Mouse (Mus musculus): ENCODE data around the gene Ogdh. TPM values are rescaled to one million over a fixed set of nuclear protein-coding genes. Genes with fewer than 3 reads are reported as not detected.

Gene Ogdh
- total and polyA plus RNA-seq, 3 experiments, result 91.8 to 118 (median 94.9) TPM

DNA sequence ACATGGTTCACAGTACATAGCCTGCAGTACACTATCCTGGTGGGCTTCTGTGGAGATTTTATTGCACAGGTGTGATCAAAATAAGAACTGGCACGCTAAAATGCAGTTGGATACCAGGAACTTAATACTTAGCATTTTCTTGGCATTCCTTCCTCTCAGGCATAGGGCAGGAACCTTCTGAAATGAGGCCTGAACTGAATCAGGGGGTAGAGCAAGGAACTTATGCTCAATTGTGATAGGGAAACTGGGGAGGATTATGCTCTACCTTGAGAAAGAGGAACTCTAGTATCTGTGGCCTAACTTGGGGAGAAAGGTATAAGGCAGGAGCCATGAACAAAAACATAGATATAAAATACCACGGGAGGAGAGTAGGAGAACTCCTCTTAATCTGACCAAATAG is 27.9 kb downstream of the Ogdh start (continued):
- no peak for TF ChIP-seq NRF1 (IDR thresholded peaks at IDR 0.05; ENCODE audit: insufficient read depth, low read depth, low read length, poor library complexity, severe bottlenecking)
- no peak for TF ChIP-seq POLR2AphosphoS2 (IDR thresholded peaks at IDR 0.05; ENCODE audit: low read length)
- TF ChIP-seq MYB (IDR thresholded peaks at IDR 0.05; ENCODE audit: low read depth, low read length), result no peak
- TF ChIP-seq MAX (IDR thresholded peaks at IDR 0.05; ENCODE audit: low read length), result no peak
- TF ChIP-seq CHD1 (IDR thresholded peaks at IDR 0.05; ENCODE audit: low read depth, low read length), result no peak
- TF ChIP-seq MAZ (IDR thresholded peaks at IDR 0.05; ENCODE audit: low read depth, low read length), result no peak

DNA sequence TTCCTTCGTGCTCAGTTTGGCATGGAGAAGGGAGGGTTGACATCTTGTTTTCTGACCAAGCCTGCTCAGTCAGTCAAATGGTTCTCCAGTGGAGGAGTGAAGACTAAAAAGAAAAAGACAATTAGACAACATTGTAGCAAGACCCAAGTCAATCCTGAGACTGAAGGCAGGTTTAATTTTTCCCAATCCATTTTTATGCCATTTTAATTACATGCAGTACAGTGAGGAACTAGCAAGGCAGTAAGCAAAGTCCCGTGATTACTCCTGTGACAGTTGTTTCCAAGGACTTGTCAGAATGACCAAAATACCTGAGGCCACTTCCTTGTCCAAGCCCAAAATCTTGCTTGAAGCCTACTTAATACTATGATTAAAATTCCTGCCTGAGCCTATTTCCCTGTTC is 30.7 kb downstream of the Ogdh start:
- no peak overlapping the region for H3K9ac ChIP-seq (ENCODE audit: control insufficient read depth, low read depth, low read length, poor library complexity, severe bottlenecking)
- TF ChIP-seq USF2 (IDR thresholded peaks at IDR 0.05; ENCODE audit: borderline replicate concordance in 1 of 2, insufficient read depth in 1 of 2, low read depth in 1 of 2, low read length in 2 of 2) (no peak), GATA1 (IDR thresholded peaks at IDR 0.05; ENCODE audit: low read depth, low read length) (no peak), NELFE (IDR thresholded peaks at IDR 0.05; ENCODE audit: low read depth, low read length) (no peak), CHD1 (IDR thresholded peaks at IDR 0.05; ENCODE audit: low read depth, low read length) (no peak), POLR2A (IDR thresholded peaks at IDR 0.05; ENCODE audit: control insufficient read depth in 1 of 2, insufficient read depth in 1 of 2, low read depth in 1 of 2, low read length in 2 of 2, poor library complexity in 1 of 2) (no peak), TAL1 (IDR thresholded peaks at IDR 0.05; ENCODE audit: low read length) (no peak), RCOR1 (IDR thresholded peaks at IDR 0.05; ENCODE audit: low read depth, low read length) (no peak), ZKSCAN1 (IDR thresholded peaks at IDR 0.05; ENCODE audit: low read depth, low read length) (no peak), ELF1 (IDR thresholded peaks at IDR 0.05; ENCODE audit: low read depth, low read length) (no peak), SIN3A (IDR thresholded peaks at IDR 0.05; ENCODE audit: low read length) (no peak), SMC3 (IDR thresholded peaks at IDR 0.05; ENCODE audit: low read depth, low read length) (no peak), NRF1 (IDR thresholded peaks at IDR 0.05; ENCODE audit: insufficient read depth, low read depth, low read length, poor library complexity, severe bottlenecking) (no peak), KAT2A (conservative IDR thresholded peaks at IDR 0.05; ENCODE audit: low read depth, low read length) (no peak), JUND (IDR thresholded peaks at IDR 0.05; ENCODE audit: low read depth, low read length) (no peak), MAFK (IDR thresholded peaks at IDR 0.05; ENCODE audit: borderline replicate concordance, low read depth, low read length) (no peak), MEF2A (IDR thresholded peaks at IDR 0.05; ENCODE audit: extremely low read depth, insufficient replicate concordance, low read depth, low read length, poor library complexity, severe bottlenecking) (no peak), EP300 (IDR thresholded peaks at IDR 0.05; ENCODE audit: low read depth in 1 of 2, low read length in 2 of 2) (no peak), BHLHE40 (IDR thresholded peaks at IDR 0.05; ENCODE audit: borderline replicate concordance, low read depth, low read length) (no peak)
- H3K4me3 ChIP-seq (ENCODE audit: control insufficient read depth in 1 of 2, insufficient read depth in 1 of 2, low read depth in 2 of 2, low read length in 2 of 2), result no peak overlapping the region
- no peaks in the 10 kb centered on the region for H3K79me2 ChIP-seq (ENCODE audit: control insufficient read depth, insufficient read depth, low read length, poor library complexity)
- H3K27ac ChIP-seq (ENCODE audit: control insufficient read depth, low read depth, low read length), result no peak overlapping the region
- no peak for DNase-seq (ENCODE audit: low read depth, low spot score)
- H3K9me3 ChIP-seq (replicated peaks; ENCODE audit: insufficient read depth, low read length), result no peaks in the 10 kb centered on the region
- peaks cover 15 to 26% of the 10 kb centered on the region in 2 experiments for H3K36me3 ChIP-seq (ENCODE audit: control insufficient read depth in 1 of 2, insufficient read depth in 2 of 2, low read length in 2 of 2)
- no peaks in the 10 kb centered on the region for H3K27me3 ChIP-seq (ENCODE audit: control insufficient read depth in 1 of 2, insufficient read depth in 2 of 2, low read length in 2 of 2)
- H3K4me1 ChIP-seq (ENCODE audit: control insufficient read depth in 1 of 2, insufficient read depth in 2 of 2, low read length in 2 of 2), result peaks cover 0 to 3% of the 10 kb centered on the region in 2 experiments; a peak in 2 of 4 replicates
